Mouse (Mus musculus): ENCODE measurements around the gene Gm37240. TPM values are rescaled to one million over a fixed set of nuclear protein-coding genes. Genes with fewer than 3 reads are reported as not detected.

Gene Gm37240
- polyA plus RNA-seq, 1 experiment from 2014 or later, result 3.3 TPM

GRCm38 (mm10) chr3:84647616-84648015 lies 1239.7 kb downstream of the Gm37240 start:
- H3K27me3 ChIP-seq (replicated peaks; ENCODE audit: control insufficient read depth, insufficient read depth, low read length), result no peaks in the 10 kb centered on the region
- H3K27ac ChIP-seq (ENCODE audit: low read depth, low read length), result no peak overlapping the region
- TF ChIP-seq CTCF (IDR thresholded peaks at IDR 0.05; ENCODE audit: low read depth), result no peak
- no peak for ATAC-seq
- 50% methylated on average over 4 of the region's 4 CpGs for WGBS
- H3K9me3 ChIP-seq (ENCODE audit: control insufficient read depth), result no peaks in the 10 kb centered on the region
- 0 out of 2 replicates have a peak, but pooled peaks cover 4% of the 10 kb centered on the region for H3K4me1 ChIP-seq (replicated peaks; ENCODE audit: control insufficient read depth, insufficient read depth, low read length)
- H3K4me3 ChIP-seq (ENCODE audit: low read depth, low read length), result no peak overlapping the region
- no peaks in the 10 kb centered on the region for H3K36me3 ChIP-seq (ENCODE audit: control insufficient read depth, insufficient read depth)
- H3K9ac ChIP-seq (ENCODE audit: low read depth, low read length), result no peak overlapping the region
- H3K4me2 ChIP-seq (replicated peaks; ENCODE audit: low read depth), result no peak overlapping the region

- no peak for TF ChIP-seq CTCF (IDR thresholded peaks at IDR 0.05; ENCODE audit: low read depth)
- H3K4me3 ChIP-seq (ENCODE audit: low read depth, low read length), result no peak overlapping the region
- no peaks in the 10 kb centered on the region for H3K9me3 ChIP-seq (ENCODE audit: control insufficient read depth)
- no peaks in the 10 kb centered on the region for H3K27me3 ChIP-seq (replicated peaks; ENCODE audit: control insufficient read depth, insufficient read depth, low read length)
- no peaks in the 10 kb centered on the region for H3K36me3 ChIP-seq (ENCODE audit: control insufficient read depth, insufficient read depth)
- H3K9ac ChIP-seq (ENCODE audit: low read depth, low read length), result no peak overlapping the region
- no peak overlapping the region for H3K4me2 ChIP-seq (replicated peaks; ENCODE audit: low read depth)
- no peak overlapping the region for H3K27ac ChIP-seq (ENCODE audit: low read depth, low read length)
- 0 out of 2 replicates have a peak, but pooled peaks have one; percentile 13 for ATAC-seq
- 62% methylated on average over 8 of the region's 8 CpGs for WGBS
- H3K4me1 ChIP-seq (replicated peaks; ENCODE audit: control insufficient read depth, insufficient read depth, low read length), result 0 out of 2 replicates have a peak, but pooled peaks cover 4% of the 10 kb centered on the region
Observed at GRCm38 (mm10) chr3:84646331-84646845, 1240.9 kb downstream of the Gm37240 start.

DNA sequence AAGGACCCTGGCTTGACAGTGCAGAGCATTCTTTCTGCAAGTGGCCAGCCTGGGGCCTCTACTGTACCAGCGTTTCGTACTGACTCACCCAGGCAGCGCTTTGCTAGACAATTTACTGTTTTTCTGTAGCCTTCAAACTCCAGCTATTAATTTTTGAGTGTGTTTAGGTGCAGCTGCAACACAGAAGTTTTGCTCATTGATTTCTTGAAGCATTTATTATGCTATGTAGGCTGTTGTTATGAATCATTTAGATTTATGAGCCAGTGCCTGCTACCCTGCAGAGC lies 1241.4 kb downstream of the Gm37240 start:
- H3K4me3 ChIP-seq (ENCODE audit: low read depth, low read length), result no peak overlapping the region
- peak; percentile 38; the same call in 1 of the 2 replicates for ATAC-seq
- H3K27ac ChIP-seq (ENCODE audit: low read depth, low read length), result no peak overlapping the region

GRCm38 (mm10) chr3:84645156-84646006 lies 1241.9 kb downstream of the Gm37240 start:
- H3K9ac ChIP-seq (ENCODE audit: low read depth, low read length), result no peak overlapping the region
- H3K4me3 ChIP-seq (ENCODE audit: low read depth, low read length), result no peak overlapping the region
- no peaks in the 10 kb centered on the region for H3K36me3 ChIP-seq (ENCODE audit: control insufficient read depth, insufficient read depth)
- WGBS, result 58% methylated on average over 9 of the region's 9 CpGs
- H3K4me1 ChIP-seq (replicated peaks; ENCODE audit: control insufficient read depth, insufficient read depth, low read length), result 0 out of 2 replicates have a peak, but pooled peaks cover 4% of the 10 kb centered on the region
- H3K27ac ChIP-seq (ENCODE audit: low read depth, low read length), result no peak overlapping the region
- peak; percentile 56 for ATAC-seq
- no peaks in the 10 kb centered on the region for H3K27me3 ChIP-seq (replicated peaks; ENCODE audit: control insufficient read depth, insufficient read depth, low read length)
- no peak for TF ChIP-seq CTCF (IDR thresholded peaks at IDR 0.05; ENCODE audit: low read depth)
- no peaks in the 10 kb centered on the region for H3K9me3 ChIP-seq (ENCODE audit: control insufficient read depth)
- H3K4me2 ChIP-seq (replicated peaks; ENCODE audit: low read depth), result no peak overlapping the region

More for the DNA sequence above, 1241.4 kb downstream of the Gm37240 start:
- Histone ChIP-seq H3K9ac (ENCODE audit: low read depth, low read length) (no peak overlapping the region), H3K4me1 (replicated peaks; ENCODE audit: control insufficient read depth, insufficient read depth, low read length) (0 out of 2 replicates have a peak, but pooled peaks cover 4% of the 10 kb centered on the region), H3K9me3 (ENCODE audit: control insufficient read depth) (no peaks in the 10 kb centered on the region), H3K36me3 (ENCODE audit: control insufficient read depth, insufficient read depth) (no peaks in the 10 kb centered on the region), H3K27me3 (replicated peaks; ENCODE audit: control insufficient read depth, insufficient read depth, low read length) (no peaks in the 10 kb centered on the region), H3K4me2 (replicated peaks; ENCODE audit: low read depth) (no peak overlapping the region)
- WGBS, result 58% methylated on average over 3 of the region's 3 CpGs
- TF ChIP-seq CTCF (IDR thresholded peaks at IDR 0.05; ENCODE audit: low read depth), result no peak

DNA sequence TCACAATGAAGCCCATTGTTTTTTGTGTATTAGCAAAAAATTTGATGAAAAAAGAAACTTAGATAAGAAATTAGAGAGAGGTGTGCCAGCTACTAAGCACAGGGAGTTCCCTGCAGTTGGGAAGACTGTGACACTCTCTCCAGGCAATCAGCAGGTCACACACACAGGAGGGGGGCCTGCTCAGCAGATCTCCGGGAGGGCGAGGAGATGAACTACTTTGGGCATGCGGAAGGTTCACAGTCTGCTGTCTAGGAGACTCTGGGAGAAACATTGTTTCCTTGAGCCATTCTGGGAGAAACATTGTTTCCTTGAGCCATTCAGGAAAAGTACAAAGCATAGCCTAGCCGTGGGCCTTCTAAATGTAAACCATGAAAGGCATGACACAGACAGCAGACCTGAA lies 1244.4 kb downstream of the Gm37240 start:
- H3K4me2 ChIP-seq (replicated peaks; ENCODE audit: low read depth), result no peak overlapping the region
- WGBS, result 76% methylated on average over 4 of the region's 4 CpGs
- no peak for ATAC-seq
- H3K4me1 ChIP-seq (replicated peaks; ENCODE audit: control insufficient read depth, insufficient read depth, low read length), result 0 out of 2 replicates have a peak, but pooled peaks cover 9% of the 10 kb centered on the region
- H3K4me3 ChIP-seq (ENCODE audit: low read depth, low read length), result no peak overlapping the region
- no peak for TF ChIP-seq CTCF (IDR thresholded peaks at IDR 0.05; ENCODE audit: low read depth)
- no peaks in the 10 kb centered on the region for H3K27me3 ChIP-seq (replicated peaks; ENCODE audit: control insufficient read depth, insufficient read depth, low read length)
- H3K9ac ChIP-seq (ENCODE audit: low read depth, low read length), result no peak overlapping the region
- H3K27ac ChIP-seq (ENCODE audit: low read depth, low read length), result no peak overlapping the region
- no peaks in the 10 kb centered on the region for H3K36me3 ChIP-seq (ENCODE audit: control insufficient read depth, insufficient read depth)
- no peaks in the 10 kb centered on the region for H3K9me3 ChIP-seq (ENCODE audit: control insufficient read depth)

DNA sequence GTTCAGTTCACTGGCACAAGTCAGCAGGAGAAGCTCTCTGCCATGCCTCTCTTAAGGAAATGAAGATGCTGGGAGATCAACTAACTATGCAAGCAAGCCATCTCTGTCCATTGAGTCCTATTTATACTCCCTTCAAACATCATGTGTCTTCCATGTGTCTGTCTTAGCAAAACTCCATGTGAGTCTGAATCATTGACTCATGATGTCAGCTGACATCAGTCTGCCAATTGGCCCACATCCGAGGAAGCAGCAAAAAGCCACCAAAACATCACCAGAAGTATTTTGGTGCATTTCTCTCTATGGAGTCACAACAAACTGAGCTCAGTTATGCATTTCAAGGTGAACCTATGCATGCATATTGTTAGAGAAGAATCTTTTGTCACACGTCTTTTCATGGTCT lies 1245.9 kb downstream of the Gm37240 start:
- Histone ChIP-seq H3K4me1 (replicated peaks; ENCODE audit: control insufficient read depth, insufficient read depth, low read length) (0 out of 2 replicates have a peak, but pooled peaks cover 6% of the 10 kb centered on the region), H3K9me3 (ENCODE audit: control insufficient read depth) (no peaks in the 10 kb centered on the region), H3K27ac (ENCODE audit: low read depth, low read length) (no peak overlapping the region), H3K4me2 (replicated peaks; ENCODE audit: low read depth) (no peak overlapping the region), H3K36me3 (ENCODE audit: control insufficient read depth, insufficient read depth) (no peaks in the 10 kb centered on the region), H3K9ac (ENCODE audit: low read depth, low read length) (no peak overlapping the region), H3K27me3 (replicated peaks; ENCODE audit: control insufficient read depth, insufficient read depth, low read length) (no peaks in the 10 kb centered on the region), H3K4me3 (ENCODE audit: low read depth, low read length) (no peak overlapping the region)
- TF ChIP-seq CTCF (IDR thresholded peaks at IDR 0.05; ENCODE audit: low read depth), result no peak
- ATAC-seq, result no peak
- WGBS, result 94% methylated on average over 2 of the region's 2 CpGs

Measured in intestine, postnatal 0 days (tissue).